Mouse (Mus musculus): ENCODE measurements around the gene Cemip. TPM values are rescaled to one million over a fixed set of nuclear protein-coding genes. Genes with fewer than 3 reads are reported as not detected.
"Not testable (repeated sequence)": the region's sequence is repeated elsewhere in the genome, so short reads cannot be mapped to it uniquely, and the experiment has no call there.

The Cemip gene
- 1.7 TPM in 2 replicates for polyA plus RNA-seq (2014; fragmentation: Nextera tagmentation; extraction: Ambion mirVana)

DNA sequence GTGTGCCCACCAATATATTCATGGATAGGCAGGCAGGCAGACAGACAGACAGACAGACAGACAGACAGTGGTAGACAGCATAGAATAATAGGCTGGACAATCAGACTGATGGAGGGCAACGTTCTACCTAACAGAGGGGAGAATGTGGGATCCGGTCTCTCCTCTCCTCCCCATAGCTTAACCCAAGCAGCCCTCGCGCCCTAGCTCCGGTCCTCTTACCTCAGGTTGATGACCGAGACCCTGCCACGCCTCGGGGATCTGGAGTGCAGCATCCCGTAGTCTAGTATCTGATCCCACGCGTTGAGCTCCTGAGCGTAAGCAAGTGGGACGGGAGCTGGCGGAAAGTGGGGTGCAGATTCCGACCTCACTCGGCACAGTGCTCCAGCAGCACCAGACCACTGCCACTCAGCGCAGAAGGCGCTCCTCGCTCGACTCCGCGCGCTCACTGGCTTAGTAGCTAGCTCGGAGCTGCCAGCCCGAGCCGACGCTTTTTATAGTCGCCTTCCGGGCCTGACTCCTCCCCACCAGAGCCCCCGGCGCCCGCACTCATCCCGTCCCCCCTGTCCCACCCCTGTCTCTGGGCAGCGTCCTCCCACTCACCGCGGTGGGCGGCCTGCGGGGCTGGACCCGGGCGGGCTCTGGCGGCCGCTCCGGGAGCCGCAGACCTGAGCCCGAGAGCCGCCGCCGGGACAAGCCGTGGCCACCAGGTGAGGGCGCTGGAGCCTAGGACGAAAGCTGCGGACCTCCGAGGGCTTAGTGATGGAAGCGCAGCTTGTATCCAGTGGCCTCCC lies at the start of gene Cemip:
Cemip (minus strand) TSS at position 464 of the 791 bp plus-strand sequence.
- Histone ChIP-seq H3K27ac (ENCODE audit: low read depth) (no peak within 1 kb of the TSS), H3K9ac (peak within 1 kb of the TSS; percentile 4; the same call in 1 of the 2 replicates), H3K4me1 (ENCODE audit: insufficient read depth) (no peaks in the 10 kb centered on the region; the same call in 1 of the 2 replicates), H3K27me3 (ENCODE audit: insufficient read depth, low read length) (peaks cover 18% of the 10 kb centered on the region), H3K4me2 (peak within 1 kb of the TSS; percentile 73), H3K9me3 (ENCODE audit: low read depth, low read length) (no peaks in the 10 kb centered on the region), H3K36me3 (ENCODE audit: insufficient read depth) (no peaks in the 10 kb centered on the region), H3K4me3 (ENCODE audit: low read depth, low read length) (peak within 1 kb of the TSS; percentile 40)
- ATAC-seq (ENCODE audit: insufficient read depth) (peak; percentile 91), DNase-seq (peak; percentile 95)
- WGBS = under 1% methylated on average over 54 of the region's 54 CpGs
- peak; percentile 80 for TF ChIP-seq CTCF (IDR thresholded peaks at IDR 0.05; ENCODE audit: low read depth)

DNA sequence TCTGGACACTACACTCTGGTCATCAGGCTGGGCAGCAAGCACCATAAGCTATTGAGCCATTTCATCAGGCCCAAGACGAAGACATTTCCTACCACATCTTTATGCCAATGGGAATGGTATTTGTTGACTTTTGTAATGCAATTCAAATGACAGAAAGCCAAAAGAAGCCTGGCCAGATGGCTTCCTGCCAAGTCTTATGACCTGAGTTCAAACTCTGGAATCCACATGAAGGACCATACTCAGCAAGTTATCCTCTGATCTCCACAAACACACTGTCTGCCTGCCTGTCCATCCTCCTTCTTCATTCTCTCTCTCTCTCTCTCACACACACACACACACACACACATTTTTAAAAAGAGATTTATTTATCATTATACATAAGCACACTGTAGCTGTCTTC lies 46.4 kb upstream of the Cemip start:
- no peaks in the 10 kb centered on the region for H3K36me3 ChIP-seq (ENCODE audit: insufficient read depth)
- H3K4me3 ChIP-seq (ENCODE audit: low read depth, low read length) = no peak overlapping the region
- no peak overlapping the region for H3K9ac ChIP-seq
- WGBS = 18% methylated on average over 1 of the region's 1 CpGs
- no peak for TF ChIP-seq CTCF (IDR thresholded peaks at IDR 0.05; ENCODE audit: low read depth)
- no peaks in the 10 kb centered on the region for H3K27me3 ChIP-seq (ENCODE audit: insufficient read depth, low read length)
- H3K9me3 ChIP-seq (ENCODE audit: low read depth, low read length) = no peaks in the 10 kb centered on the region
- no peak overlapping the region for H3K4me2 ChIP-seq
- peaks cover 45% of the 10 kb centered on the region for H3K4me1 ChIP-seq (ENCODE audit: insufficient read depth)
- H3K27ac ChIP-seq (ENCODE audit: low read depth) = no peak overlapping the region
- DNase-seq (peak; percentile 92), ATAC-seq (ENCODE audit: insufficient read depth) (peak; percentile 57; the same call in 1 of the 2 replicates)

DNA sequence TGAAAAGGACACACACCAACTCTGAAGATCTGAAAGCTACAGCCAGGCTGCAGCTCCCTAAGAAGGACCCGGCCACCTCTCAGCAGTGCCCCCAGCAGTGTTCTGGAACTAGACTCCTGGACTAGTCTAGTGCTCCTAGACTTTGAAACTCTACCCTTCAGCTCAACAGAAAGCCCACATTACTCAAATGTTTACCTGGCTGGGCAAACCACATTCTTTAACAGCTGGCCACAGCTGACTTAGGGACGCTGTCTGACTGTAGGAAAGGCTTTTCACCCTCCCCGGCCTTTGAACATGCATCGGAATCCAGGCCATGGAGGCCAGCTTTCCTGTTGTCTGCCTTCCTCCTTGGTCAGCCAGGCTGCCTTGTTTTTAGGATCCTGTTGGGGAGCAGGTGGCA lies 45.4 kb upstream of the Cemip start:
- Histone ChIP-seq H3K4me2 (no peak overlapping the region), H3K36me3 (ENCODE audit: insufficient read depth) (no peaks in the 10 kb centered on the region), H3K9ac (no peak overlapping the region), H3K27me3 (ENCODE audit: insufficient read depth, low read length) (no peaks in the 10 kb centered on the region), H3K9me3 (ENCODE audit: low read depth, low read length) (no peaks in the 10 kb centered on the region), H3K4me1 (ENCODE audit: insufficient read depth) (peaks cover 46% of the 10 kb centered on the region), H3K27ac (ENCODE audit: low read depth) (no peak overlapping the region), H3K4me3 (ENCODE audit: low read depth, low read length) (no peak overlapping the region)
- DNase-seq (no peak), ATAC-seq (ENCODE audit: insufficient read depth) (no peak)
- 59% methylated on average over 4 of the region's 4 CpGs for WGBS
- TF ChIP-seq CTCF (IDR thresholded peaks at IDR 0.05; ENCODE audit: low read depth) = no peak

DNA sequence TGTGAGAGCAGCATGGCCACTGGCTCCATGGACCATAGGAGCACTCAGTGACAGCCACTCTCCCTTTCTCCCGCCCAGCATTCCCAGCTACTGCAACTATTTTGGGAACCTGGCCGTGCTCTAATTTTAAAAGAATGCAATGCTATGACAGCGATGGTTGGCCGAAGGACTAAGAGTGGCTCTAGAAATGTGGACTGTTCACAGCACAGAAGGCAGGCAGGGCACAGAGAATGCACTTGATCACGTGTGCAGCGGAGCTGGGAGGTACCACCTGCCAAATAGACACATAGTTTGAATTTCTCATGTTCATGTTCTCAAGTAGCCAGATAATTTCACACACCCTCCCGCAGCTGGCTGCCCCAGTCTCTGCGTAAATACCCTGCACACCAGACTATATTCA lies 42.4 kb upstream of the Cemip start:
- ATAC-seq (ENCODE audit: insufficient read depth) (peak; percentile 86), DNase-seq (peak; percentile 69)
- no peaks in the 10 kb centered on the region for H3K36me3 ChIP-seq (ENCODE audit: insufficient read depth)
- H3K4me3 ChIP-seq (ENCODE audit: low read depth, low read length) = no peak overlapping the region
- no peak overlapping the region for H3K4me2 ChIP-seq
- 35% methylated on average over 8 of the region's 8 CpGs for WGBS
- H3K27ac ChIP-seq (ENCODE audit: low read depth) = peak overlapping the region; percentile 75
- peaks cover 38% of the 10 kb centered on the region for H3K4me1 ChIP-seq (ENCODE audit: insufficient read depth)
- H3K9me3 ChIP-seq (ENCODE audit: low read depth, low read length) = no peaks in the 10 kb centered on the region
- H3K27me3 ChIP-seq (ENCODE audit: insufficient read depth, low read length) = no peaks in the 10 kb centered on the region
- no peak overlapping the region for H3K9ac ChIP-seq
- no peak for TF ChIP-seq CTCF (IDR thresholded peaks at IDR 0.05; ENCODE audit: low read depth)

- no peaks in the 10 kb centered on the region for H3K9me3 ChIP-seq (ENCODE audit: low read depth, low read length)
- H3K4me3 ChIP-seq (ENCODE audit: low read depth, low read length) = no peak overlapping the region
- DNase-seq (no peak), ATAC-seq (ENCODE audit: insufficient read depth) (no peak)
- H3K36me3 ChIP-seq (ENCODE audit: insufficient read depth) = no peaks in the 10 kb centered on the region
- no peak overlapping the region for H3K27ac ChIP-seq (ENCODE audit: low read depth)
- no peak overlapping the region for H3K9ac ChIP-seq
- TF ChIP-seq CTCF (IDR thresholded peaks at IDR 0.05; ENCODE audit: low read depth) = no peak
- no peak overlapping the region for H3K4me2 ChIP-seq
- 83% methylated on average over 1 of the region's 1 CpGs for WGBS
- H3K27me3 ChIP-seq (ENCODE audit: insufficient read depth, low read length) = no peaks in the 10 kb centered on the region
- H3K4me1 ChIP-seq (ENCODE audit: insufficient read depth) = peaks cover 23% of the 10 kb centered on the region
Measured at GRCm38 (mm10) chr7:84125730-84126129, 39.4 kb upstream of the Cemip start.

DNA sequence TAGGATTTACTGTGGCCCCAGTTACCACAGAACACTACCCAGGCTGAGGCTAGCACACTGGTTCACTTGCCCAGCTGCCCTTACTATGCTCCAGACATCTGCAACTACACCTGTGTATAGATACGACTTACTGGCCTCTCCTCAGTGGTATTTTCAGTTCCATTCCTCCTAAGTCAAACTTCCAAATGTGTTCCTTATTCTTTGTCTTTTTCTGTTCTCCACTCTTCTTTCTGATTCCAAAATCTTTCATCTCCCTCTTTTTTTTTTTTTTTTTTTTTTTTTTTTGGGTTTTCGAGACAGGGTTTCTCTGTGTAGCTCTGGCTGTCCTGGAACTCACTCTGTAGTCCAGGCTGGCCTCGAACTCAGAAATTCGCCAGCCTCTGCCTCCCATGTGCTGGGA lies 37.3 kb upstream of the Cemip start:
- DNase-seq; H3K4me3 ChIP-seq (ENCODE audit: low read depth, low read length); H3K9me3 ChIP-seq (ENCODE audit: low read depth, low read length); H3K9ac ChIP-seq; ATAC-seq (ENCODE audit: insufficient read depth); H3K4me2 ChIP-seq; H3K27me3 ChIP-seq (ENCODE audit: insufficient read depth, low read length); H3K27ac ChIP-seq (ENCODE audit: low read depth); H3K36me3 ChIP-seq (ENCODE audit: insufficient read depth): not testable (repeated sequence)
- 83% methylated on average over 3 of the region's 4 CpGs for WGBS
- H3K4me1 ChIP-seq (ENCODE audit: insufficient read depth) = peaks cover 22% of the 10 kb centered on the region

DNA sequence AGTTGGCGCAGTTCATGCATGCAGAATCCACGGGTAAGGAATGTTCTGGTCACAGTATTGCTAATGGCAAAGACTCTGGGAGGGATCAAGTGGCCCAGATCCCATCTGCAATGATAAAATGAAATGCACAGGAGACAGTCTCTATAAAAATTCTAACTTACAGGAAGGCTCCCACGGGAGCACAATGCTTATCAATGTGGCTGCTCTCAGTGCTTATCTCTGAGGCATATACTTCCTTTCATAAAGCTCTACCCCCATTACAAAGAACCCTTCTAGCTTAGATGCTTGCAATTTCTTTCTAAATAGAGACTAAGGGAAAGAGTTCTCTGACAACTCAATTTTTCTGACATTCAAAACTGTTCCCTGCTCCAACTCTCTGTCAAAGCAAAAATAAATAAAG lies 35.5 kb upstream of the Cemip start:
- DNase-seq = no peak
- WGBS = 64% methylated on average over 3 of the region's 3 CpGs
- no peak overlapping the region for H3K4me3 ChIP-seq (ENCODE audit: low read depth, low read length)
- H3K9ac ChIP-seq = no peak overlapping the region
- no peak for TF ChIP-seq CTCF (IDR thresholded peaks at IDR 0.05; ENCODE audit: low read depth)
- no peaks in the 10 kb centered on the region for H3K9me3 ChIP-seq (ENCODE audit: low read depth, low read length)
- no peak overlapping the region for H3K4me2 ChIP-seq
- H3K27ac ChIP-seq (ENCODE audit: low read depth) = no peak overlapping the region
- no peaks in the 10 kb centered on the region for H3K27me3 ChIP-seq (ENCODE audit: insufficient read depth, low read length)
- peaks cover 20% of the 10 kb centered on the region for H3K4me1 ChIP-seq (ENCODE audit: insufficient read depth)
- H3K36me3 ChIP-seq (ENCODE audit: insufficient read depth) = no peaks in the 10 kb centered on the region
- ATAC-seq (ENCODE audit: insufficient read depth) = no peak

Data from lung, embryonic 14.5 days (tissue).